Mouse (Mus musculus): ENCODE results near the gene Galk1. TPM values are rescaled to one million over a fixed set of nuclear protein-coding genes. Genes with fewer than 3 reads are reported as not detected.

Gene Galk1
- polyA plus RNA-seq, 1 experiment from 2014 or later = 100 TPM

- in situ Hi-C loops (cut with MboI; ENCODE audit: low pct_unique_long_range_greater_than_20kb) = no loop called here
- no peaks in the 10 kb centered on the region for H3K27me3 ChIP-seq
- DNase-seq (ENCODE audit: low read depth, low spot score) (no peak), ATAC-seq (no peak)
- POLR2A ChIA-PET = no interaction called here
- CTCF ChIA-PET = no interaction called here
- no peak for TF ChIP-seq CTCF (IDR thresholded peaks at IDR 0.05)
Observed at GRCm38 (mm10) chr11:116050196-116050595, 37.7 kb upstream of the Galk1 start.

- ATAC-seq = no peak
- TF ChIP-seq CTCF (IDR thresholded peaks at IDR 0.05) = no peak
- CTCF ChIA-PET = no interaction called here
- POLR2A ChIA-PET = no interaction called here
- DNase-seq (ENCODE audit: low read depth, low spot score) = no peak
- no peaks in the 10 kb centered on the region for H3K27me3 ChIP-seq
- in situ Hi-C loops (cut with MboI; ENCODE audit: low pct_unique_long_range_greater_than_20kb) = no loop called here
Observed at GRCm38 (mm10) chr11:116049610-116050009, 37.1 kb upstream of the Galk1 start.

GRCm38 (mm10) chr11:116045173-116045572 is 32.7 kb upstream of the Galk1 start:
- no peak for TF ChIP-seq CTCF (IDR thresholded peaks at IDR 0.05)

GRCm38 (mm10) chr11:116043286-116043685 is 30.8 kb upstream of the Galk1 start:
- no peak for DNase-seq (ENCODE audit: low read depth, low spot score)

More at GRCm38 (mm10) chr11:116045173-116045572, 32.7 kb upstream of the Galk1 start:
- no peaks in the 10 kb centered on the region for H3K27me3 ChIP-seq
- ChIA-PET CTCF (interaction anchor here (0.7 to 1.9 kb wide), 2 partner anchors 10 to 12 kb away, joined by 3 to 7 read pairs; no protein-coding TSS in a partner anchor), POLR2A (interaction anchor here (0.5 to 1.7 kb wide), 3 partner anchors 14 to 154 kb away, joined by 4 to 5 read pairs (median 4); partner anchors contain the start of gene Unk)
- DNase-seq (ENCODE audit: low read depth, low spot score) (no peak), ATAC-seq (no peak)
- in situ Hi-C loops (cut with MboI; ENCODE audit: low pct_unique_long_range_greater_than_20kb) = no loop called here

GRCm38 (mm10) chr11:116042372-116043138 is 30.0 kb upstream of the Galk1 start:
- in situ Hi-C loops (cut with MboI; ENCODE audit: low pct_unique_long_range_greater_than_20kb) = no loop called here
- no peak for TF ChIP-seq CTCF (IDR thresholded peaks at IDR 0.05)
- CTCF ChIA-PET = no interaction called here
- no peak for ATAC-seq
- POLR2A ChIA-PET = interaction anchor here (0.8 kb wide), 1 partner anchor 8 kb away, joined by 3 read pairs; no protein-coding TSS in a partner anchor
- no peak for DNase-seq (ENCODE audit: low read depth, low spot score)
- no peaks in the 10 kb centered on the region for H3K27me3 ChIP-seq

More at GRCm38 (mm10) chr11:116043286-116043685, 30.8 kb upstream of the Galk1 start:
- no peaks in the 10 kb centered on the region for H3K27me3 ChIP-seq
- POLR2A ChIA-PET = no interaction called here
- CTCF ChIA-PET = no interaction called here
- no peak for ATAC-seq
- no peak for TF ChIP-seq CTCF (IDR thresholded peaks at IDR 0.05)
- in situ Hi-C loops (cut with MboI; ENCODE audit: low pct_unique_long_range_greater_than_20kb) = no loop called here

GRCm38 (mm10) chr11:116041833-116042232 is 29.3 kb upstream of the Galk1 start:
- DNase-seq (ENCODE audit: low read depth, low spot score) = no peak
- ATAC-seq = no peak
- ChIA-PET CTCF (no interaction called here), POLR2A (no interaction called here)
- TF ChIP-seq CTCF (IDR thresholded peaks at IDR 0.05) = no peak
- in situ Hi-C loops (cut with MboI; ENCODE audit: low pct_unique_long_range_greater_than_20kb) = no loop called here
- H3K27me3 ChIP-seq = no peaks in the 10 kb centered on the region

- ChIA-PET CTCF (interaction anchor here (1.0 kb wide), 1 partner anchor 20 kb away, joined by 3 read pairs; no protein-coding TSS in a partner anchor), POLR2A (no interaction called here)
- ATAC-seq (no peak), DNase-seq (ENCODE audit: low read depth, low spot score) (no peak)
- no peaks in the 10 kb centered on the region for H3K27me3 ChIP-seq
- in situ Hi-C loops (cut with MboI; ENCODE audit: low pct_unique_long_range_greater_than_20kb) = no loop called here
- TF ChIP-seq CTCF (IDR thresholded peaks at IDR 0.05) = no peak
Observed at GRCm38 (mm10) chr11:116040593-116040992, 28.1 kb upstream of the Galk1 start.

GRCm38 (mm10) chr11:116037826-116038225 is 25.3 kb upstream of the Galk1 start:
- ChIA-PET POLR2A (no interaction called here), CTCF (no interaction called here)
- no peaks in the 10 kb centered on the region for H3K27me3 ChIP-seq
- ATAC-seq (no peak), DNase-seq (ENCODE audit: low read depth, low spot score) (no peak)
- in situ Hi-C loops (cut with MboI; ENCODE audit: low pct_unique_long_range_greater_than_20kb) = no loop called here
- no peak for TF ChIP-seq CTCF (IDR thresholded peaks at IDR 0.05)

- CTCF ChIA-PET = interaction anchor here (0.7 kb wide), 1 partner anchor 17 kb away, joined by 4 read pairs; no protein-coding TSS in a partner anchor
- in situ Hi-C loops (cut with MboI; ENCODE audit: low pct_unique_long_range_greater_than_20kb) = no loop called here
Observed at GRCm38 (mm10) chr11:116036671-116037070, 24.2 kb upstream of the Galk1 start.

GRCm38 (mm10) chr11:116034584-116034983 is 22.1 kb upstream of the Galk1 start:
- TF ChIP-seq CTCF (IDR thresholded peaks at IDR 0.05) = no peak
- in situ Hi-C loops (cut with MboI; ENCODE audit: low pct_unique_long_range_greater_than_20kb) = no loop called here
- no peak for ATAC-seq
- POLR2A ChIA-PET = no interaction called here
- no peak for DNase-seq (ENCODE audit: low read depth, low spot score)
- no peaks in the 10 kb centered on the region for H3K27me3 ChIP-seq
- CTCF ChIA-PET = interaction anchor here (1.1 kb wide), 1 partner anchor 12 kb away, joined by 3 read pairs; no protein-coding TSS in a partner anchor

More at GRCm38 (mm10) chr11:116036671-116037070, 24.2 kb upstream of the Galk1 start:
- ATAC-seq = no peak
- no peaks in the 10 kb centered on the region for H3K27me3 ChIP-seq
- TF ChIP-seq CTCF (IDR thresholded peaks at IDR 0.05) = no peak
- POLR2A ChIA-PET = no interaction called here
- no peak for DNase-seq (ENCODE audit: low read depth, low spot score)
